Mouse (Mus musculus) frontal cortex, postnatal 36 days (tissue): ENCODE results near the gene Lce1g.

Experiments
- DNase-seq, 2 experiments: peaks; one replicate each; pipeline ENCODE4 v3.0.0; 2022; ENCODE audit warnings: low spot score in 2 of 2

The Lce1g gene

DNA sequence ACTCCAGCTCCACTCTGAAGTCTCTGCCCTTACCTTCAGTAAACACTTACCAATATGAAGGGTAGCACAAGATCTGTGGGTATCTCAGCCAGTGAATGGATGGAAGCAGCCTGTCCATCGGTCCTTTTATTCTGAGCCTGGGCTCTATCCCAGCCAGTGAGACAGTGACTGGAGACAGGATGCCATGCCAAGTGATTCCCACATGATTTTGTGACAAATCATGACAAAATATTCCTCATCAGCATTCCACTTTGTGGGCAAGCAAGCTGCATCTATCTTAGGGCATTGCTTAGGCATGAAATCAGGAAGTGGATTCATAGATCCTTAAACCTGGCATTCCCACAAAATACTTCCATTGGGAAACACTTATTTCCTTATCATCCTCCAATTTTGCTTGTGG lies at the start of gene Lce1g:
Gene Lce1g (minus strand): TSS at position 101 of the 400 bp plus-strand sequence.
- no peak for DNase-seq

DNA sequence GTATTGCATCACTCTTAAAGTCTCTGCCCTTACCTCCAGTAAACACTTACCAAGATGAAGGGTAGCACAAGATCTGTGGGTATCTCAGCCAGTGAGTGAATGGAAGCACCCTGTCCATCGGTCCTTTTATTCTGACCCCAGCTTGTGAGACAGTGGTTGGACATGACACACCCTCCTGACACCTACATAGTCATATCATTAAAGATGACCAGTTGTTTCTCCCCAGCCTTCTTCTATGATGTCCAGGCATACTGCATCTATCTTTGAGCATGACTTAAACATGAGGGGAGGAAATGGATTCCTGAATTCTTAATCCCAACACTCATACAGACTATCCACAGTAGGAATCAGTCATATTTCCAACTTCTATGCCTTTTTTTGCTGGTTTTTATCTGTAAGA lies 38.3 kb upstream of the Lce1g start, which contains the start of gene Lce1j:
Gene Lce1j (minus strand): TSS at position 101 of the 400 bp plus-strand sequence.
- no peak for DNase-seq

DNA sequence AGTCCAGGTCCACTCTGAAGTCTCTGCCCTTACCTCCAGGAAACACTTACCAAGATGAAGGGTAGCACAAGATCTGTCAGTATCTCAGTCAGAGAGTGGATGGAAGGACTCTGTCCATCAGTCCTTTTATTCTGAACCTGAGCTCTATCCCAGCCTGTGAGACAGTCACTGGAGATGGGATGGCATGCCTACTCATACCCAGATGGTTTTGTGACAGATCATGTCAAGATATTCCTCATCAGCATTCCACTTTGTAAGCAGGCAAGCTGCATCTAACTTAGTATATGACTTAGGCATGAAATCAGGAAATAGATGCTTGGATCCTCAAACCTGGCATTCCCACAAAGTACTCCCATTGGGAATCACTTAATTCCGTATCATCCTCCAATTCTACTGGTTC lies 26.7 kb upstream of the Lce1g start, which contains the start of gene Lce1i:
Gene Lce1i (minus strand): TSS at position 101 of the 400 bp plus-strand sequence.
- DNase-seq: no peak

DNA sequence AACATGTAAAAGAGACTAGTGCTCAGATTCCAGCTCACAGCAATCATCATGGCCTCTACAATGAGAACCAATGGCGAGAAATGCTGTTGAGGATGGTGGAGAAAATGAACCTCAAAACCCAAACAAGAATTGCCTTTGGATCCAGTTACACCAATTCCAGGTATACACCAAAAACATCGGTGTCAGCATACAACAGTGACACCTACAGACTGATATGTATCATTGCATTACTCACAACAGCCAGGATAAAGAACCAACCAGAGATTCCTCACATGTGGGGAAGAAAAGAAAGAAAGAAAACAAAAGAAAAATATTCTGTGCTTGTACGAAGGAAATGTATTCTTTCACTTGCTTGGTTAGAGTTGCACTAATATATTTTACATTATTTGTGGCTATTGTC lies 19.4 kb upstream of the Lce1g start:
- no peak for DNase-seq

DNA sequence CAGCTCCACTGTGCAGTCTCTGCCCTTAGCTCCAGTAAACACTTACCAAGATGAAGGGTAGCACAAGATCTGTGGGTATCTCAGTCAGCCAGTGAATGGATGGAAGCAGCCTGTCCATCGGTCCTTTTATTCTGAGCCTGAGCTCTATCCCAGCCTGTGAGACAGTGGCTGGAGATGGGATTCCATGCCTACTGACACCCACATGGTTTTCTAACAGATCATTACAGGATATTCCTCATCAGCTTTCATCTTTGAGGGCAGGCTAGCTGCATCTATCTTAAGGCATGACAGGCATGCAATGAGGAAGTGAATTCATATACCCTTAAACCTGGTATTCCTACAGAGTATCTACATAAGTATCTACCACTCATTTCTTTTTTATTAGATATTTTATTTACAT lies 12.8 kb upstream of the Lce1g start, which contains the start of gene Lce1h:
Gene Lce1h (minus strand): TSS at position 101 of the 400 bp plus-strand sequence.
- DNase-seq: no peak

DNA sequence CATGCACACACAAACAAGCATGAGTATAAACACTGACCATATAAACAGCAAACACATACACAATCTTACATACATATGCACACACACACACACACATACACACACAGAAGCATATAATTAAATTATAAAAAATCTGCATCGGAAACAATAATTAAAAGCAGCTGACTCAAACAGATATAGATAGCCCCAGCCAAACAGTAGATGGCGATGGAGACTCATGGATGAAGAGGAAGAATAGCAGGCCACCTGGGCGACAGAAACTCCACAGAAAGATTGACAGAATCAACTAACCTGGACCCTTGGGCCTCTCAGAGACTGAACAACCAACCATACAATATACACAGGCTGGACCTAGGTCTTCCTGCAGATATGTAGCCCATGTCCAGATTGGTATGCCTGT lies 1.1 kb upstream of the Lce1g start:
- DNase-seq: no peak

DNA sequence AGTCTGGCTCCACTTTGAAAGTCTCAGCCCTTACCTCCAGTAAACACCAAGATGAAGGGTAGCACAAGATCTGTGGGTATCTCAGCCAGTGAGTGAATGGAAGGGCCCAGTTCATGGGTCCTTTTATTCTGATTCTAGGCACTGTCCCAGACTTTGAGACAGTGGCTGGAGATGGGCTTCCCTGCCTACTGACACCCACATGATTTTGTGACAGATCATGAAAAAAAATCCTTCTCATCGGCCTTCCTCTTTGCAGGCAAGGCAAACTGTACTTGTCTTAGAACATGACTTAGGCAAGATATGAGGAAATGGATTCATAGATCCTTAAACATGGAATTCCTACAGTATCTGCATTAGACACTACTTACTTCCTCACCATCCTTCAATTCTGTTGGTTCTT lies 13.1 kb downstream of the Lce1g start, which contains the start of gene Gm38119:
Gene Gm38119 (minus strand): TSS at position 101 of the 400 bp plus-strand sequence.
- DNase-seq: no peak

DNA sequence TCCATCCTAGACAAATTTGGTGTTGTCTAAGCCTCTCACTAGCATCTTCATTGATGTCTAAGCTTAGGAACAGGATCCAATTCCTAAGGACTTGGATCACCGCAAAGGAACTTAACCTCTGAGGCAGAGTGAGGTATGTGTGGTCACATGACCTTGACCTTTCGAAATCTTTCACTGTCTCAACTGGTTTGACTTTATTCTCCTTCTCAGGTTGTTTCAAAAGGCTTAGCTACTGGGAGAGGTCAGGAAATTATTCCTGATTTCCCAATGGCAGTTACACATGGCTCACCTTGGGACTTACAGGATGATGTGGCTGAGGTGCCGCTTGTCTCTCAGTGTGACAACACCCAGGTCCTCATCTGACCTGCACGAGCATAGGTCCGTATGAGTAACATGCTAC lies 29.5 kb downstream of the Lce1g start:
- DNase-seq: no peak

DNA sequence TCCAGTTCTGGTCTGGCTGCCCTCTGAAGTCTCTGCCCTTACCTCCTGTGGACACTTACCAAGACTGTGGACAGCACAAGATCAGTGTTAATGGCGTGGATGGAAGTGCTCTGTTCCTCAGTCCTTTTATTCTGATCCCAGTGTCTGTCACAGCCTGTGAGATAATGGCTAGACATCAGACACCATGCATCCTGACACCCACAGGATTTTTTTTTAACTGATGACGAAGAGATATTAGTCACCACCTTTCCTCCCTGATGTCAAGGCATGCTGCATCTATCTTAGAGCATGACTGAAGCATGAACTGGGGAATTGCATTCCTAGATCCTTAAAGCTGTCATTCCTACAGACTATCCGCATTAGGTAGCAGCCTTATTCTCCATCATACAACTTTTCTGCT lies 31.9 kb downstream of the Lce1g start, which contains the start of gene Lce1f:
Gene Lce1f (minus strand): TSS at position 101 of the 400 bp plus-strand sequence.
- DNase-seq: no peak

DNA sequence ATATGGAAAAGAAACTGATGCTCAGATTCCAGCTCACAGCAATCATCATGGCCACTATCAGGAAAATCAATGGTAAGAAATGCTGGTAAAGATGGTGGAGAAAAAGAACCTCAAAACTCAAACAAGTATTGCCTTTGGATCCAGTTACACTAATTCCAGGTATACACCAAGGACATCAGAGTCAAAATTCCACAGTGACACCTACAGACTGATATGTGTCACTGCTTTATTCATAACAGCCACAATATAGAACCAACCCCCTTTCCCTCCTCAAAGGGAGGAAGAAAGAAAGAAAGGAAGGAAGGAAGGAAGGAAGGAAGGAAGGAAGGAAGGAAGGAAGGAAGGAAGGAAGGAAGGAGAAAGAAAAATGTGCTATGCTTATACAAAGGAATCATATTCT lies 37.0 kb downstream of the Lce1g start:
- DNase-seq: no peak

DNA sequence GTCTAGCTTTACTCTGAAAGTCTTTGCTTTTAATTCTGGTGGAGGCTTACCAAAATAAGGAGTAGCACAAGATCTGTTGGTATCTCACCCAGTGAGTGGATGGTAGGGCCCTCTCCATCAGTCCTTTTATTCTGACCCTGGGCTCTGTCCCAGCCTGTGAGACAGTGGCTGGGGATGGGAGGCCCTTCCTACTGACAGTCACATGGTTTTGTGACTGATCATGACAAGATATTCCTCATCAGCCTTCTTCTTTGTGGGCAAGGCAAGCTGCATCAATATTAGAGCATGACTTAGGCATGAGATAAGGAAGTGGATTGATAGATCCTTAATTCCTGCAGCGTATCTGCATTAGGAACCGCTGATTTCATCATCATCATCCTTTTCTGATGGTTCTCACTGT lies 43.2 kb downstream of the Lce1g start, which contains the start of gene Lce1e:
Gene Lce1e (minus strand): TSS at position 101 of the 400 bp plus-strand sequence.
- no peak for DNase-seq
